Mouse (Mus musculus): ENCODE results near the gene Rptor.

The Rptor gene

DNA sequence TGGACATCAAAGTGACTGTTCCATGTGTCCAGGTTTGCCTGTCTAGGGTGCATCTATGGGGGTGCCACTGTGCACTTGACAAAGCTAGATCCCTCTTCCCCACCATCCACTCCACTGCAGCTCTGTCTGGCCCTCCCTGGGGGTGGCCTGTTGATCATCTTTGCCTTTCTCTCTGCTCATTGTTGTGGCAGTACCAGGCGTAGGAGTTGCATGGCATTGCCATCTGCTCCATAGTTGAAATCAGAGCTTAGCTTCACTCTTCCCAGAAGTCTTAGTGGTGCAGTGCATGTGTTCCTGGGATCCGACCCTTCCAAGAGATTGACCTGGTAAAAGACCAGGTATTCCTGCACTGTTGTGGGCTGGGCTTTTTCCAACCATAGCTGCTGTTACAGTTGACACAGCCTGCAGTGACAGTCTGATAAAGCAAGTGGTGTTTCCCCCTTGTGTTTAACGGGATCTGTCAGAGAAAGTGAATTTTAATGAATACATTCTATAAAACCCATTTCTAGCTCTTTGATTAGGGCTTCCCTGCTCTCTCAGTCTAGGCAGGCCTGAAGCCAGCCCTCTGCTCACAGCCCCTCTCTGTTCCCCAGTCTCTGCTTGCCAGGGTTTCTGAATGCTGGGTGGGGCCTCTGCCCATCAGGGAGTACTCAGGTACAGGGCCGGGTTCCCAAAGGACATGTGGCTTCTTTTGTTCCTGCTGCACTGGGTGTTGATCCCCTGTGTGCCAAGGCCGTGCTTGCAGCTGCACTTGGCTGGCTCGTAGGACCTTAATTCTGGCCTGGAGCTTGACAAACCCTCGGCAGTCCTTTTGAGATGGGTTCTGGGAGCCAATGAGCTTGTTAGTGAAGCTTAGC, 136.5 kb downstream of the Rptor start:
- DNase-seq (ENCODE audit: low read depth) = no peak

DNA sequence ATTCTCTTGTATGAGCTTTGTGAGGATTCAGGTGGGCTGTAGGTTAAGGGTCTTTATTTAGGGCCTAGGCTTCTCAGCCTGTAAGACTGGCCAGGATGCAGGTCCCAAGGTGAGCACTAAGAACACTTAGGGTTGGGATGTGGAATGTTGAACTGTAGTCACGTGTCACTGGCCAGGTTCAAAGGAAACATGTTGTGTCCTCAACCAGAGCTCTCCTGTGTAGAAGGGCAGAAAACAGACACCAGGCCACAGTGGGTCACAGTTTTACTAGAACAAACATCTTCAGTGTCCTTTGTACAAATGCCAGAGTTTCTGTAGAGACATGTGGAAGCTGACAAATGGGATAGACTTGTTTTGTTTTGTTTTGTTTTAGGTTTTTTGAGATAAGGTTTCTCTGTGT, 138.7 kb downstream of the Rptor start:
- no peak for DNase-seq (ENCODE audit: low read depth)

DNA sequence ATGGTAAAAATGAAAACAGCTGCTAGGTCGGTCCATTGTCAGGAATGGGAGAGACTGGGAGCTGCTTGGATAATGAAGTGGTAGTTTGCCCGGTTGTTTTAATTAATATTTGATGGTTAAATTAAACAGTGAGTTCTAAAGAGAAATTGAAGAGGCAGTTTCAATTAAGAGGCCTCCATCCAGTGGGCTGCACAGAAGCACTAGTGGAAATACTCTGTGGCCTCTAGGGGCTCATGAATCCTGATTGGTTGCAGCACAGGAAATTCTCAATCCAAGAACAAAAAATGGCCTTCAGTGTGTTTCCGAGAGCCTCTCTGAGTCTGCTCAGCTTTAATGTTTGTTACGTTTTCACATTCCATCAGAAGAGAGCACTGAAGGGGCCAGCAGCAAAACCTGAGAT, 141.7 kb downstream of the Rptor start:
- DNase-seq (ENCODE audit: low read depth) = no peak

DNA sequence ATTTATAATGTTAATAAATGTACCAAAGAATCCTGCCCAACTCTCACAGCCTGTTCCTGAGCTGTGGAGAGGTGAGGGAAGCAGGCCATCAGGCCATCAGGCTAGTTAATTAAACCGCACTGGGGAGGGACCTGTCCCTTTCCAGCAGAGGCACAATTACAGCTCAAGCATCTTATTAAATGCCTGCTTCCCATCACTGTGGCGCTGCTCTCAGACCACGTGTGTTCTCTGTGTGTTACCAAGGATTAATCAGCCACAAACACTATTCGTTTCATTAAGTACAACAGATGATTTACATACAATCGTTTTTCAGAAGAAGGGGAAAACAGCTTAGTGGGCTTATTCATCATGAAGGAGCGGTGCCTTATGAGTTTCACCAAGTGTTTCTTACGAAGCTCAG, 142.6 kb downstream of the Rptor start:
- no peak for DNase-seq (ENCODE audit: low read depth)

DNA sequence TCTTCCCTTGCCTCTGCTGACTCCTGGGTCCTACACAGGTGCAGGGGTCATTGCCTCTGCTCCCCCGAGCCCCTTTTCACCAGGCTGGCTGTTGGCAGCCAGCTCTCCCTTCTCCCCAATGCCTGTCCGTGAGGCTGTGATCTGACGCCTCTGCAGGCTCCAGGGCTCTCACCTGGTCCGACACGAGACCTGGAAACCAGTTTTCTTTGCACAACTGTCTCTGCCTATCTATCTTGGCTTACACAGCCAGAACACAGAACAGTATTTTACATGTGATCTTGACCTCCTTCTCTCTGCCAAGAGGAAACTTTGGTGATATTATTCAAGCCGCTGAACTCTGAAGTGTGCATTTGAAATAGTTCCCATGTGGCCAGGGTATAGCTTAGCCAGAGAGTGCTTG, 151.8 kb downstream of the Rptor start:
- no peak for DNase-seq (ENCODE audit: low read depth)

DNA sequence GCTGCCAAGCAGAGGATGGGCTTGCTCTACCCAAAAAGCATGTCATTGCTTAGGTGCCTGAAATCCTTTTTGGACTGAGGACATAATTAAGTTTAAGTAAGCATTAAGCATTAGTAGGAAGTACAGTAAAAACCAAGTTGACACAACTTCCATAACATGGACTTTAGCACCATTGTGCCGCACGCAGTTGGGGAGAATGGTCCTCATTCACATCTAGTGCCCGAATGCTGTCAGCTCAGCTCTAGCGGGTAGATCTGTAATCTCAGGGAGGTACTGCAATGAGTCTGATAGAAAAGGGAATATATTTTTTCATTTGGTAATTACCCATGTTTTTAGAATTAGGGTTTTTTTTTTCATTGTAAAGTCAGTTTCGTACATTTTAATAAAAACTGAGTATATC, 155.5 kb downstream of the Rptor start:
- DNase-seq (ENCODE audit: low read depth) = no peak

DNA sequence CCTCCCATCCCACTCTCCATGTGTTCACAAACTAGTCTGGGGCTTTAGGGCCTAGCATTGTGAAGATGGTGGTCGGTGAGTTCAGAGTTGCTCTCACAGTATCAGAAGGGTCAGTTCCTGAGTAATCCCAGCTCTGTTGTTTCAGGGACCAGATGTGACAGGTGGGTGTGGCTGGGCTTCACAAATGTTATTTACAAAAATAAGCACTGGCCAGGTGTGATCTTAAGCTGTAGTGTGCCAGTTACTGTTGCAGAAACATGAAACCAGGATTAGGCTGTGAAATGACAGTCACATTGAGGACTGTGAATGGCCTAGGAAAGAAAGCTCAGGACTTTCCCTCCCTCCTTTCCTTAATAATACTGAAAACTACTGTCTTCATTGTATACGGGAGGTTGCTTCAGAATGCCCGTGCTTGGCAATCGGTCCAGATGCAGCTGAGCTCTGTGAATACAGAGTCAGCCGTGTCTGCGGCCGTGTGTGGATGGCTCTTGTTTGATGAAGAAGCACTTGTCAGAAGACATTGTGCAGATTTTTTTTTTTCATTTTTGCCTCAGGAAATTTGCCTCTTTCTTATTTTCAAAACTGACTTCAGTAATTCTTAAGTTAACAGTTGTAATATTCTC, 156.1 kb downstream of the Rptor start:
- DNase-seq (ENCODE audit: low read depth) = no peak

DNA sequence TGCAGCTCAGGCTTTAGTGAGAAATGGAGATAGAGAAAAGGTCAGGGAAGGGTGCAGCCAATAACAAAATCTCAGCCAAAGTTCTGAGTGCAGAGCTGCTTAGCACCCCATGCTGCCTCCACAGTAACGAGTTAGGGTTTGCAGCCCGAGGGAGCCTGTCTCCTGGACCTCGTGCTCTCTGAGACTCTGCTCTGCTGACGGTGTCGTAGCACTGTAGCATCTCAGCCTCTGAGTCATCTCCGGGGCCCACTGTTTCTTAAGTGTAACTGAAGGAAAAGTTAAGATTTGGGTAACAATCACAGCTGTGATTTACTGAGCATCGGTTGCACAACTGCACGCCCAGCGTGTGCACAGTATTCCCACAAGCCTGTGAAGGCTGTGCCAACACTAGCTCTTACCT, 160.2 kb downstream of the Rptor start:
- no peak for DNase-seq (ENCODE audit: low read depth)

DNA sequence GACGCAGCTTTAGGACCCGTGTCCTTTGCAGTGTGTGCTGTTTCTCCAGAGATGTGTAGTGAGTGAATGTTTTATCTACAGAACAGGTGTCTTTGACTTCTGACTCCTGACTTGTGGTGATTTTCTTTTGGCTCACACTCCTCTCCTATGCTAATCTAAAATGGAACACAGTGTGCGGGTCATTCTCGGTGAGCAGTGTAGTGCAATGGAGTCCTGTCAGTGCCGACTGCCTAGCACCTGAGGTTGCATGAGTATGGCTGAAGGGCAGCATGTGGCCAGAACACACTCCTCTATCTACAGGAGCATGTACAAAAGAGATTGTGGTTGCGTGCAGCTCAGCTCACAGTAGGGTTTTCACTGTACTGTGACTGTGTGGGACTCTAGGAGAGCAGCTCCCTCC, 163.3 kb downstream of the Rptor start:
- DNase-seq (ENCODE audit: low read depth) = no peak

DNA sequence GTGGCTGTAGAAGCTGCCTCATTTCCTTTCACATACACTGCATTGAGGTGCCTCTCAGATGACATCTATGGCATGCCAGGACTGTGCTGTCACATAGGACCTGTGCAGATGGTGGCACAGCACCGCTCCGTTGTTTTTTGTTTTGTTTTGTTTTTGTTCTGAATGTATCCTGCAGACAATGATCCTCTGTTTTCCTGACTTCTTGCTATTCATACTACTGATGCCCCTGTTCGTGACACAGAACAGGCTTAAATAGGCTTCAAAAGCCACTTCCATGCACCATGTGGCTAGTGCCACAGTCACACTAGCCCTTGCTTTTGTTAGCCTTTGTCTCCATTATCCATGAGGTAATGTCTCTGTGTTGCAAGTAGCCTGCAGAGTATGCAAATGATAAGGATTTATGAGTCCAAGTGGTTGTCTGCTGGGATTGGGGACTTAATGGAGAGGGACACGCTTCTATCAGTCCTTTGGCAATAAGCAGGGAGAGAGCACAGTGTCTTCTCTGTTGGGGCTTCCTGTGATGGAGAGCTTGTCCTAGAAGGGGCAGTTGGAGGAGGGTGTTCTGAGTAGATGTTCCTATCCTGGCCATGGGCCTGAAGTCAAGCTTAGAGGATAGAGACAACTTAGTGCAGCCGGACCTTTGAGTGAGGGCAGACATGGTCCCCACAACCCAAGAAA, 164.2 kb downstream of the Rptor start:
- DNase-seq (ENCODE audit: low read depth) = no peak

DNA sequence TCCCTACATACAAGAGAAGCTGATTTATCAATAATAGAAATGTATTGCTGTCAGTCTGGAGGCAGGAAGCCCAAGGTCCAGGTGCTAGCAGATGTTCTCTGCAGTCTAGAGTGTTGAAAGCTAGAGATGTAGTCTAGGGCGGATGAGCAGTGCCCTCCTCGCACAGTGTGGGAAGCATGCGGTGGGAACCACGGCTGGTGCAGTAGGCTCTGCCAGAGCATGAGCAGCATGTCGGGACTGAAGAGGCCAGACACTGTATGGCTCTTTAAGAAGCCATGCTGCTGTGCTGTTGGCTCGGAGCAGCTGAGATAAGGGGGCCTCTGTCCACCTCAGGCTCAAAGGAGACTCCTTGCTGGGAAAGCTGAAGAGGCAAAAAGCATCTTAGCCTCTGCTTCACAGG, 164.8 kb downstream of the Rptor start:
- no peak for DNase-seq (ENCODE audit: low read depth)

DNA sequence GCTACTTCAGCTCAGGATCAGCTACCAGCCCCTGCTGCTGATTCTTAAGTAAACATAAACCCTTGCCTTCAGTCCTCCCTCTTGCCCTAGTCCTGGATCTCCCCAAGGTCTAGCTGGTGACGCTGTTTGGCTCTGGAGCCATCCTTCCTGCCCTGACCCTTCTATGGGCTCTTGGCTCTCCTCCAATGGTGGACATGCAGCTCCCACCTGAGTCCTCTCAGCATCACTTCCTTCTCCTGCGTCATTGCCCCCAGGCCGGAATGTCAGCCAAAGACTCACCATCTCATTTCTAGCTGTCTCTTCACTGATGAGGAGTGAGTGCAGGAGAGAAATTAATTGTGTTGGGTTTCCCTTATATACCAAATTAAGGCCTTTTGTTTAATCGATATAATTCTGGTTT, 165.8 kb downstream of the Rptor start:
- DNase-seq (ENCODE audit: low read depth) = no peak

DNA sequence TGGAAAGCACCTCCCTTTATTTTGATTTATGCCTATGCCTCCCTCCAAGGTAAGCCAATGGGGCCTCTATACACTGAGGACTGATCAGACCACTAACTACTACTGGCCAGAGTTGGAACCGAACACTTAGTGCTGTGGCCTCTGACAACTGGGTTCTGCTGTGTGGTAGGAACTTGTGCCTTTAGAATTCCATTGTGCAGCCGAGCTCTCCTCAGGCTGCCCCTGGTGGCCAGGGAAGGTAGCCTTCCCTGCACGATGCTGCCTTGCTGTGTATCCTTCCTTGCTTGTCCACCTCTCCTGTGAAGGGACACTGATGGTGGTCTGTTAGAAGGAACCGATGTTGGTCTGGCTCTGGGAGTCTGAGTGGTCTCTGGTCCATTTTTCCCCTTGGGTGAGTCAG, 167.0 kb downstream of the Rptor start:
- no peak for DNase-seq (ENCODE audit: low read depth)

DNA sequence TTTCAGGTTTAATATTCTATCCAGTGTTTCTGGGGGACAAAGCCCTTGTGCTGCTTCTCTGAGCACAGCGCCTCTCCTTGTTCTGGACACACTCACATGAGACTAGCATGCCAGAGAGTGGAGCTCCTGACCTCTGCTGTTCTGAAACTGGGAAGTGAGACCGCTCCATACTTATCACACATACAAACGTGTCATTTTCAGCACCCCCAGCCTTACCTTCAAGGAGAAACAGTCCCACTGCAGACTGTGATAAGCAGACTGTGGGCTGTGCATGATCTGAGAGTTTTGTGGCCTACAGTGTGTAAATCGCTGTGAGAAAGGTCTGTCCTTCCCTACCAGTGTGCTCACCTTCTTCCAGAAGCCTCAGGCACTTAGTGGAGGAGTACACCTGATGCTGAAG, 168.3 kb downstream of the Rptor start:
- DNase-seq (ENCODE audit: low read depth) = no peak

DNA sequence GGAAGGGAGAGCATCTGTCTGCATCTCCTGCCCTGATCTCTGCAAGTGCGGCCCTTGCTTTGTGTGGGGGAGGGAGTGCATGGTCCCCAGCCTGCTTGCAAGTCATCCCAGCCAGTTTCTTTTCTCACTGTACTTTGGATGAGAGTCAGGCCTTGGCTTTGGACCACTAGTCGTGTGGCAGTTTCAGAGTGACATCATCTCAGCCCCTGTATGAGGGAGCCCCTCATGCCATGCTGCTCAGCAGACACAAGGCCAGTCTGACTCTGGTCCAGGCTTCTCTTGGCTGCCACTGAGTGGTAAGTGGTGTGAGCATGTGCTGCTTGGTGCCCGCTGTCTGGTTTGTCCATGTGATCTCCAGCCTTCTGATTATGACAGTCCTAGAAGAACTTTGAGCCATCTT, 170.2 kb downstream of the Rptor start:
- DNase-seq (ENCODE audit: low read depth) = no peak

DNA sequence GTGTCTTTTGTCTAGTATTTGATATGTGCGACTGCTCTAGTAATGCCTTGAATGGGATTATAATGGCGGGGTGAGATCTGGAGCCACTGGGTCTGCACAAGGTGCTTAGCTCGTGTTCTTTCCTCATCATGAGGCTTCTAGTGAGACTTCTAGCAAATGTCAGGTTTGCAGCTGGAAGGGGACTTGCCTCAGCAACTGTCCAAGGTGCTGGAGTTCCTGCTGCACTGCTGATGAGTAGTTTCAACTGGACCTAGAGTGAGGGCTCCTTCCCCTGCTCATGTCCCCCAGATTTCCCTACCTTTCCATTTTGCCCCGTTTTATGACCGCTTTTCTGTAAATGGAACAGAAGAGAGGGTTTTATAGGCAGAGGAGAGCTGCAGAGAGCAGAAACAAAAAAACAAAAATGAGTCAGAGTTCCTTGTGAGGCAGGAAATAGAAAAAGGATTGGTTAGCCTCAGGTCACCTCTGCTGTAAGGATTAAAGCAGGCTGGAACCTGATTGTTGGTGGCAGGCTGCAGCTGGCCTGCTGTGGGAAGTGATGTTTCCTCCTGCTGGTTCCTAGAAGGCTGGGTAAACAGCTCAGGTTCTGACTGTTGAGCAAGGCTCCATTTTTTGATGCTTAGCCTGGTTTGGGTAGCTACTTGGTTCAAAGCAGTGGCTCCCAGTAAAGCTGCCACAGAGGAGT, 172.5 kb downstream of the Rptor start:
- no peak for DNase-seq (ENCODE audit: low read depth)

DNA sequence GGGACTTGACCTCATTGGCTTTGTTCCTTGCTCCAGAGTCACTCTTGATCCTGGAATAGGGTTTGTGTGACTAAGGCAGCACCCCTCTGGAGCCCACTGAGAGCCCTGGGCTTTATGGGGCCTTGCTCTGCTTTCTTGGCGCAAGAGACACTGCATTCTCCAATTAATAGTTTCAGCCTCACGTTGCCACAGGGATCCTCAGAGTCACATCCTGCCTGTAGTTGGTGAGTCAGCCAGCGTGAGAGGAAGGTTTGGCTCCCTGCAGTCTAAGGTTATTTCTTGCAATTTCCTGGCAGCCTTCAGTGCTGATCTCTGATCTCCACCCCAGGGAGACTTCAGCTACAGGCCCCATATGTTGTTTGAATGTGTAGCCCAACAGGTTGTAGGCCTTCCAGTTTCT, 174.5 kb downstream of the Rptor start:
- no peak for DNase-seq (ENCODE audit: low read depth)

DNA sequence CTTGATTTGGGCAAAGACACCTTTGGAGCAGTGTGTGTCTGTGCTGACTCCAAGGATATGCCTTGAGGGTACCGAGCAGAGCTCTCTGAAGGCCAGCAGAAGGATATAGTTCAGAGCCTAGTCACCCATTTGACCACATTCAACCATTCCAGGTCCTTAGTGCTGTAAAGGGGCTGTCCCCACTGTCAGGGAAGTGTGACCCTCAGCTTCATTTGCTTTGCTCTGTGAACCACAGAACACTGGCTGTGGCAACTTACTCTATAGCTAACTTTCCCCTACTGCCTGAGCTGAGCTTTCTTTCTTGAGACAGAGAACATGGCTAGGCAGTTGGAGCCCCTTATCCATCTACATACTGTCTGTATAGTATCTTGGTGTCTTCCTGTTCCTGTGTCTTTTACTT, 175.2 kb downstream of the Rptor start:
- DNase-seq (ENCODE audit: low read depth) = no peak

DNA sequence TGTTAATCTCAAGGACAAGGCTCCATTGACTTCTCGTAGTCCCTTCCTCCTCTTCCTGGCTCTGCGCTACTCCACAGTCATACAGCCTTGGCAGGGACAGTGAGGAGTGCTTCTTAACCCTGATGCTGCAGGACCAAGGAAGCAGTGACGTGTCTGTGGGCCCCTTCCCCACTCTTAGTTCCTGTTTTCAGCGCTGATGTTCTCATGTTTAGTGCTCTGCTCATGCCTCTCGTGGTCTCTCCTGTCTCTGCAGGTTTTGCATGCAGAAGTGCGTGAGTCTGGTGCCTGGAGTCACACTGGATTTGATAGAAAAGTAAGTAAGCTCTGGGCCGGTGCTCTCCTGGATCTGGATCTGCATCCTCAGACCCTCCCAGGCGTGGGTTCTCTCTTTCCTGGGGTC, 177.6 kb downstream of the Rptor start:
- DNase-seq (ENCODE audit: low read depth) = no peak

DNA sequence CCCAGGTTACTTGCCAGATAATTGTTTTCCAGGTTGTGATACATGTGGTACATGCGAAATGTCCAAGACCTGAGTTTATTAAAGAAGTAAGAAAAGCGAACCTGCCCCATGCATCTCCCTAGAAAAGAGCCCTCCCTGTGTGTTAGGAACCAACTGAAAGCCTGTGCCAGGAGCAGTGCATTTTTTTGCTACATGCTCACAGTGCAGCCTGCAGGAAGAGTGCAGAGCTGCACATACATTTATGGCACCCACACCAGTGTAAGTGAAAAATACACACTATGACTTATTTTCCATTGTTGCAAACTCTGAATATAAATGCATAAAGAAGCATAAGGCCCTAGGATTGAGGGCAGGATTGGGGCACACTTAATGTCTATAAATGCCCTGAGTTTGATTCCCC, 178.5 kb downstream of the Rptor start:
- no peak for DNase-seq (ENCODE audit: low read depth)

DNA sequence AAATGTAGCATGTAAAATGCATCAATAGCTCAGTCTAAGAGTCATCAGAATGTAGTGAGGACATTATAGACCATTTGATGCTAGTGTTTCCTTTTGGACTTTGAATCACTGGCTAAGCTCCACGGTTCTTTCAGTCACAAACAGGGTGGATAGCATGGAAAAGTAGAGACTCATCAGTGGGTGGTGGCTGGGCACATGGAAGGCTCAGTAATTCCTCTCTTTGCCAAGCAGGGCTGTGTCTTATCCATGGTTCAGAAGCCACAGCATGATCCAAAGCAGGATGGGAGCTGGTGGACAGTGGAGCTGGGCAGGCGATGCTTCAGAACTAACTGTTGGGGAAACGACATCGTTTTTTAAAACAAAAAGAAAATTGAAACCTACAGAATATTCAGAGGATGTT, 179.0 kb downstream of the Rptor start:
- no peak for DNase-seq (ENCODE audit: low read depth)

DNA sequence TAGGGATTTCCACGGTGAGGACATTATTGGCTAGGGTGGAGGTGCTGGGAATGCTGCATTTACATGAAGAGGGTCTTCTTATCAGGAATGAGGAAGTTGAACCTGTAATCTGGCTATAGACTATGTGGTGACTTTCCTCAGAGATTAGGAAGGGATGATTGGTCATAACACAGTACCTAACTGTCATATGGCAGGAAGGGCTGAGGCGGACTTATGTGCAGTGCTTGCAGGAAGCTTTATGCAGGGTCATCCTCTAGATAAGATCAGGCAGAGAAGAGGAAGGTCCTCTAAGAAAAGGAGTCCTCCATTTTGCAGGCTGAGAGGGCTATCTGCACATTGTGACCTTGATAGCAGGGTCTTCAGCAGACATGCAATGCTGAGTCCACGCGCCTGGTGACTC, 180.9 kb downstream of the Rptor start:
- no peak for DNase-seq (ENCODE audit: low read depth)

Measured in fibroblast of lung, adult 2 months (primary cell).